Mouse (Mus musculus): ENCODE results near the gene Dazap2. TPM values are rescaled to one million over a fixed set of nuclear protein-coding genes. Genes with fewer than 3 reads are reported as not detected.

Dazap2 gene
- polyA plus RNA-seq, 1 experiment from 2014 or later, result 124 TPM

- Histone ChIP-seq H3K27ac (no peak overlapping the region), H3K4me2 (no peak overlapping the region), H3K27me3 (peaks cover 54% of the 10 kb centered on the region)
These were observed 25.0 kb downstream of the Dazap2 start for GRCm38 (mm10) chr15:100639972-100640750.

GRCm38 (mm10) chr15:100641226-100641810, 26.2 kb downstream of the Dazap2 start:
- Histone ChIP-seq H3K9me3 (no peaks in the 10 kb centered on the region), H3K4me3 (replicated peaks) (no peak overlapping the region), H3K9ac (replicated peaks) (no peak overlapping the region), H3K36me3 (no peaks in the 10 kb centered on the region), H3K4me2 (no peak overlapping the region), H3K4me1 (replicated peaks) (peaks cover 15% of the 10 kb centered on the region), H3K27ac (no peak overlapping the region), H3K27me3 (peaks cover 43% of the 10 kb centered on the region)
- ATAC-seq (ENCODE audit: insufficient number of reproducible peaks, insufficient read depth, low FRiP score, low TSS enrichment, low read depth), result no peak
- WGBS, result 69% methylated on average over 16 of the region's 16 CpGs

More at GRCm38 (mm10) chr15:100639972-100640750, 25.0 kb downstream of the Dazap2 start:
- Histone ChIP-seq H3K9me3 (no peaks in the 10 kb centered on the region), H3K4me3 (replicated peaks) (no peak overlapping the region), H3K4me1 (replicated peaks) (peaks cover 24% of the 10 kb centered on the region), H3K9ac (replicated peaks) (no peak overlapping the region), H3K36me3 (no peaks in the 10 kb centered on the region)
- 73% methylated on average over 16 of the region's 16 CpGs for WGBS
- ATAC-seq (ENCODE audit: insufficient number of reproducible peaks, insufficient read depth, low FRiP score, low TSS enrichment, low read depth), result no peak

DNA sequence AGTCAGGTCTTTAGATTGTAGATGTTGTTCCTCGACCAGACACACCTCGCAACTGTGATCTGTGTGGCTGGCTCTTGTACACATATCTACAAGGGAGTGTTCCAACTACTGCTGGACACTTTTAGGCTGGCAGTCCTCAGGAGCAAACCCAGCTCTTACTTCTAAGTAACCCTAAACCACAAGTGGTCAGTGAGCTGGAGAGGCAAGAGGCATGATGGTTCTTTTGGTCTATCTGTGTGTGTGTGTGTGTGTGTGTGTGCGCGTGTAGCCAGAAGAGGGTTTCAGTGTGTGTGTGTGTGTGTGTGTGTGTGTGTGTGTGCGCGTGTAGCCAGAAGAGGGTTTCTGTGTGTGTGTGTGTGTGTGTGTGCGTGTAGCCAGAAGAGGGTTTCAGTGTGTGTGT, 27.3 kb downstream of the Dazap2 start:
- Histone ChIP-seq H3K4me1 (replicated peaks) (peaks cover 4% of the 10 kb centered on the region; the same call in 1 of the 2 replicates), H3K9me3 (no peaks in the 10 kb centered on the region), H3K4me2 (no peak overlapping the region), H3K9ac (replicated peaks) (no peak overlapping the region), H3K4me3 (replicated peaks) (no peak overlapping the region), H3K27me3 (peaks cover 31% of the 10 kb centered on the region), H3K27ac (no peak overlapping the region), H3K36me3 (no peaks in the 10 kb centered on the region)
- 92% methylated on average over 7 of the region's 7 CpGs for WGBS
- no peak for ATAC-seq (ENCODE audit: insufficient number of reproducible peaks, insufficient read depth, low FRiP score, low TSS enrichment, low read depth)

DNA sequence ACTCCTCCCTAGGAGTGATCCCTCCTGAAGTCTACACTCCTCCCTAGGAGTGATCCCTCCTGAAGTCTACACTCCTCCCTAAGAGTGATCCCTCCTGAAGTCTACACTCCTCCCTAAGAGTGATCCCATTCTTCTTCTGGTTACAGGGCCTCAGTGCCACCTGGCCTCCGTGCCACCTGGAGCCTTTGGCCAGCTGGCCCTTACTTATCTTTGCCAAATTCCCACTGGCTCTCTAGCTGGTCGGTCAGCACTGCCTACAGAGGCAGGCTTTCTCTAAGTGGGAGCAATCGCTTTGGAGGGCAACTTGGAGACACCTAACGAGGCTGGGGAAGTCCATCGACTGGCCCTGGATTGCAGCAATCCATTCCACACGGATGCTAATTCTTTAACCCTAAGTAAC, 31.0 kb downstream of the Dazap2 start:
- Histone ChIP-seq H3K27ac (no peak overlapping the region), H3K27me3 (no peaks in the 10 kb centered on the region), H3K4me3 (replicated peaks) (no peak overlapping the region), H3K9me3 (no peaks in the 10 kb centered on the region), H3K9ac (replicated peaks) (no peak overlapping the region), H3K4me1 (replicated peaks) (no peaks in the 10 kb centered on the region), H3K4me2 (no peak overlapping the region), H3K36me3 (no peaks in the 10 kb centered on the region)
- 69% methylated on average over 6 of the region's 6 CpGs for WGBS
- no peak for ATAC-seq (ENCODE audit: insufficient number of reproducible peaks, insufficient read depth, low FRiP score, low TSS enrichment, low read depth)

- Histone ChIP-seq H3K4me3 (replicated peaks) (no peak overlapping the region), H3K36me3 (no peaks in the 10 kb centered on the region), H3K27ac (no peak overlapping the region), H3K4me1 (replicated peaks) (no peaks in the 10 kb centered on the region), H3K27me3 (no peaks in the 10 kb centered on the region), H3K4me2 (no peak overlapping the region), H3K9ac (replicated peaks) (no peak overlapping the region), H3K9me3 (no peaks in the 10 kb centered on the region)
- no peak for ATAC-seq (ENCODE audit: insufficient number of reproducible peaks, insufficient read depth, low FRiP score, low TSS enrichment, low read depth)
- 82% methylated on average over 10 of the region's 10 CpGs for WGBS
These were observed 35.0 kb downstream of the Dazap2 start for GRCm38 (mm10) chr15:100650111-100650510.

GRCm38 (mm10) chr15:100651610-100652009, 36.5 kb downstream of the Dazap2 start:
- WGBS, result 83% methylated on average over 9 of the region's 9 CpGs
- no peak overlapping the region for H3K9ac ChIP-seq (replicated peaks)
- no peaks in the 10 kb centered on the region for H3K4me1 ChIP-seq (replicated peaks)

GRCm38 (mm10) chr15:100654271-100654670, 39.1 kb downstream of the Dazap2 start:
- no peaks in the 10 kb centered on the region for H3K9me3 ChIP-seq
- no peak overlapping the region for H3K4me3 ChIP-seq (replicated peaks)
- WGBS, result 85% methylated on average over 1 of the region's 1 CpGs
- H3K4me2 ChIP-seq, result no peak overlapping the region
- H3K27me3 ChIP-seq, result no peaks in the 10 kb centered on the region; the same call in 1 of the 2 replicates
- no peaks in the 10 kb centered on the region for H3K36me3 ChIP-seq
- H3K9ac ChIP-seq (replicated peaks), result no peak overlapping the region
- no peak overlapping the region for H3K27ac ChIP-seq
- ATAC-seq (ENCODE audit: insufficient number of reproducible peaks, insufficient read depth, low FRiP score, low TSS enrichment, low read depth), result no peak
- H3K4me1 ChIP-seq (replicated peaks), result no peaks in the 10 kb centered on the region

More at GRCm38 (mm10) chr15:100651610-100652009, 36.5 kb downstream of the Dazap2 start:
- H3K9me3 ChIP-seq, result no peaks in the 10 kb centered on the region
- H3K27ac ChIP-seq, result no peak overlapping the region
- H3K36me3 ChIP-seq, result no peaks in the 10 kb centered on the region
- no peaks in the 10 kb centered on the region for H3K27me3 ChIP-seq
- no peak for ATAC-seq (ENCODE audit: insufficient number of reproducible peaks, insufficient read depth, low FRiP score, low TSS enrichment, low read depth)
- H3K4me2 ChIP-seq, result no peak overlapping the region
- no peak overlapping the region for H3K4me3 ChIP-seq (replicated peaks)

- ATAC-seq (ENCODE audit: insufficient number of reproducible peaks, insufficient read depth, low FRiP score, low TSS enrichment, low read depth), result no peak
- no peaks in the 10 kb centered on the region for H3K4me1 ChIP-seq (replicated peaks)
- 89% methylated on average over 5 of the region's 5 CpGs for WGBS
- no peak overlapping the region for H3K9ac ChIP-seq (replicated peaks)
- H3K27me3 ChIP-seq, result no peaks in the 10 kb centered on the region; the same call in 1 of the 2 replicates
- no peak overlapping the region for H3K27ac ChIP-seq
- H3K4me3 ChIP-seq (replicated peaks), result no peak overlapping the region
- H3K4me2 ChIP-seq, result no peak overlapping the region
- H3K9me3 ChIP-seq, result no peaks in the 10 kb centered on the region
- no peaks in the 10 kb centered on the region for H3K36me3 ChIP-seq
These were observed 40.1 kb downstream of the Dazap2 start for GRCm38 (mm10) chr15:100655201-100655600.

- WGBS, result 82% methylated on average over 9 of the region's 9 CpGs
- H3K4me3 ChIP-seq (replicated peaks), result no peak overlapping the region
- no peaks in the 10 kb centered on the region for H3K9me3 ChIP-seq
- no peak overlapping the region for H3K9ac ChIP-seq (replicated peaks)
- no peaks in the 10 kb centered on the region for H3K36me3 ChIP-seq
- ATAC-seq (ENCODE audit: insufficient number of reproducible peaks, insufficient read depth, low FRiP score, low TSS enrichment, low read depth), result no peak
- no peaks in the 10 kb centered on the region; the same call in none of the 2 replicates for H3K27me3 ChIP-seq
- H3K4me1 ChIP-seq (replicated peaks), result no peaks in the 10 kb centered on the region
- H3K27ac ChIP-seq, result no peak overlapping the region
- H3K4me2 ChIP-seq, result no peak overlapping the region
These were observed 45.2 kb downstream of the Dazap2 start for GRCm38 (mm10) chr15:100660306-100660705.

GRCm38 (mm10) chr15:100660805-100661204, 45.7 kb downstream of the Dazap2 start:
- Histone ChIP-seq H3K27ac (no peak overlapping the region), H3K4me3 (replicated peaks) (no peak overlapping the region), H3K4me2 (no peak overlapping the region), H3K27me3 (no peaks in the 10 kb centered on the region; the same call in none of the 2 replicates), H3K4me1 (replicated peaks) (no peaks in the 10 kb centered on the region), H3K9me3 (no peaks in the 10 kb centered on the region), H3K36me3 (no peaks in the 10 kb centered on the region), H3K9ac (replicated peaks) (no peak overlapping the region)
- no peak for ATAC-seq (ENCODE audit: insufficient number of reproducible peaks, insufficient read depth, low FRiP score, low TSS enrichment, low read depth)
- WGBS, result 89% methylated on average over 5 of the region's 5 CpGs

DNA sequence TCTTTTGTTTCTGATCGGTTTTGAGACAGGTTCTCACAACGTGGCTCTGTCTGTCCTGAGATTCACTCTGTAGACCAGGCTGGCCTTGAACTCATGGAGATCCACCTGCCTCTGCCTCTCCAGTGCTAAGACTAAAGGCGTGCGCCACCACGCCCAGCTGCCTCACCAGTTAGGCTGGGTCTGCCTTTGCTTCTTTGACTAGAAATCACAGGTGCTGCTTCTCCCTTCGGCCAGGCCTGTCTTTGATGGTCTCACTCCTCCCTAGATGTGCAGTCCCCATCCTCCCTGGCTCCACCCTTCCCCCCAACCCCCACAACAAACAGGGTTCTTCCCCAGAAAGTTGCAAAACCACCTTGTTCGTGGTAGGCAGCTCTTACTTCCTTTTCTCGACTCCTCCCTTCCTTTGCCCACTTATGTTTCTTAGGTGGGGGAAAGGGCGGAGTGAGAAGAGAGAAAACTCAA, 49.7 kb downstream of the Dazap2 start:
- H3K27ac ChIP-seq, result no peak overlapping the region
- no peaks in the 10 kb centered on the region for H3K36me3 ChIP-seq
- no peak overlapping the region for H3K4me3 ChIP-seq (replicated peaks)
- no peaks in the 10 kb centered on the region for H3K9me3 ChIP-seq
- peaks cover 15% of the 10 kb centered on the region for H3K27me3 ChIP-seq
- no peaks in the 10 kb centered on the region; the same call in 1 of the 2 replicates for H3K4me1 ChIP-seq (replicated peaks)
- 79% methylated on average over 9 of the region's 9 CpGs for whole genome bisulfite sequencing
- H3K9ac ChIP-seq (replicated peaks), result no peak overlapping the region
- H3K4me2 ChIP-seq, result no peak overlapping the region
- no peak for ATAC-seq (ENCODE audit: insufficient number of reproducible peaks, insufficient read depth, low FRiP score, low TSS enrichment, low read depth)

All from limb, embryonic 12.5 days (tissue).